Mouse (Mus musculus) urinary bladder, postnatal 0 days (tissue): Measurements from ENCODE around the gene Spen. TPM values are rescaled to one million over a fixed set of nuclear protein-coding genes. Genes with fewer than 3 reads are reported as not detected.

Experiments
- polyA plus RNA-seq: library from polyadenylated mRNA; unstranded; fragments of >200 nt; fragmentation: Nextera tagmentation; extraction: Ambion mirVana; gene quantifications from 2 replicates; pipeline ENCODE4 v1.2.1, GENCODE M21; 2015

Spen gene
- polyA plus RNA-seq, result 4.5 and 4.8 TPM in 2 replicates

DNA sequence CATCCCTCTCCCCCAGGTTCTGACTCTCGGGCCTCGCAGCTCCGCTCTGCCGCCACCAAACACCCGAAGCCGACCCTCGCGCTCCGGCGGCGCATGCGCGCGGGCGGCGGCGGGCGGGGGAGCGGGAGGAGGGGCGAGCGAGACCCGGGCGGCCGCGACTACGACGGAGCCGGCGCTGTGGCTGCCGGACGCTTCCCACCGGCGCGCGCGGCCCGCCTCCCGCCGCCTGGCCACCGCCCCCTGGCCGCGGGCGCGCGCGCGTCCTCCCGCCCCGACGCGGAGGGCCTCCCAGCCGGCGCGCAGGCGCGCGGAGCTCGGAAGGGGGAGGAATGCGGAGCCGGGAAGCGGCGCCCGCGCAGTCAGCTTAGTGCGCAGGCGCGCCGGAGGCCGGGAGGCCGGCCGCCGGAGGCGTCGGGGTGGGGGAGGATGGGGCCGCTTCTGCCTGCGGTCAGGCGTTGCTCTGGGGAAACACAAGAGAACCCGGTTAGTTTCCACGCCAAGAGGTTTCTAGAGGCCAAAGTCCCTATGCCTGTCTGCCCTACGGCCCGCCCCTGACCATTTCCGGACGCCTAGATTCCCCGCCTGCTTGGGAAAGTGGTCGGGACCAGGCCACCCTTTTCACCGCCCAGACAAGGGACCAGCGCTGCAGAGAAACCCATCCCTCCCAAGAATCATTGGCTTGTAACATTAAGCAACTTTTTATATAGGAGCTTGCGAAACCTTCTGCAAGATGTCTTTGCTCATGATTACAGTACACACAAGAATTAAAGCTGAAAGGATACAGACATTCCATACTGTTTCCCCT lies at the start of gene Spen:
Spen (minus strand) TSS at position 190 of the 805 bp plus-strand sequence.

GRCm38 (mm10) chr4:141444451-141445327 lies 93.7 kb downstream of the Spen start, which contains the start of gene Zbtb17:
Zbtb17 (plus strand) TSS chr4:141444654.

DNA sequence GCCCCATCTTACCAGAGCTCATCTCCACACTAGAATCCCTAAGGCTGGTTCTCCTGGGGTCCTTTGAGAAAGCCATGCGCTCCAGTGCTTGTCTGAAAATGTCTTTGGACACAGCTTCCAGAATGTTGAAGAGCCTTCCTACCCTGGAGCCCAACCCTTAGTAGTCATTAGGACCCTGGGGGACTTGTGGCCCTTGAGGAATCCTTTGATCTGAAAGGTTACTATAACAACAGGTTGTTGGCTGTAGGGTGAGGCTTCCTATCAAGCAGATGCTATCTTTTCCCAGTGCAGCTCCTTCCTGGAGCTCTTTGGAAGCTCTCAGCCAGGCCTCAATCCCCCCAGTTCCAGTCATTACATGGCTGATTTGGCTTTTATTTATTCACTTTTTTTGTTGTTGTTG lies 102.4 kb downstream of the Spen start, which contains the start of gene Srarp:
Srarp (minus strand) TSS at position 132 of the 400 bp plus-strand sequence.

GRCm38 (mm10) chr4:141420192-141420829 lies 118.1 kb downstream of the Spen start, which contains the start of gene Hspb7:
Hspb7 (plus strand) TSS chr4:141420779.

Other genes starting within 250 kb of the Spen start
- 4.8 TPM in 2 replicates for gene Epha2, start 237.4 kb downstream of the Spen start, polyA plus RNA-seq
- gene Fam131c, start 170.4 kb downstream of the Spen start, polyA plus RNA-seq, result 0.40 and 0.82 TPM in 2 replicates
- gene Clcnka, start 139.9 kb downstream of the Spen start, polyA plus RNA-seq, result not detected in 2 replicates
- not detected in 2 replicates for gene Clcnkb, start 122.6 kb downstream of the Spen start, polyA plus RNA-seq
- gene Hspb7, start 117.8 kb downstream of the Spen start, polyA plus RNA-seq, result 12.3 and 14.5 TPM in 2 replicates
- gene Srarp, start 102.5 kb downstream of the Spen start, polyA plus RNA-seq, result not detected in 2 replicates
- gene Zbtb17, start 93.9 kb downstream of the Spen start, polyA plus RNA-seq, result 14.6 and 15.7 TPM in 2 replicates
- 173 and 207 TPM in 2 replicates for gene Fblim1, start 67.5 kb upstream of the Spen start, polyA plus RNA-seq
- gene Tmem82, start 80.0 kb upstream of the Spen start, polyA plus RNA-seq, result 0.20 and 0.74 TPM in 2 replicates
- gene Slc25a34, start 85.2 kb upstream of the Spen start, polyA plus RNA-seq, result 0.05 TPM in 1 of 2 replicates, not detected in the other
- gene Plekhm2, start 126.3 kb upstream of the Spen start, polyA plus RNA-seq, result 3.6 and 3.7 TPM in 2 replicates
- gene Rsc1a1, start 147.0 kb upstream of the Spen start, polyA plus RNA-seq, result not detected in 2 replicates
- gene Ddi2, start 184.8 kb upstream of the Spen start, polyA plus RNA-seq, result 25.7 and 29.0 TPM in 2 replicates
- 0.20 TPM in 1 of 2 replicates, not detected in the other for gene Agmat, start 208.1 kb upstream of the Spen start, polyA plus RNA-seq